Mouse (Mus musculus): ENCODE measurements at regions not wholly inside any gene's neighbourhood (a gene's known extent, or its start where the extent isn't known, plus 50 kb on each side); places are given as distances from the start of the nearest gene placed in this dataset.

DNA sequence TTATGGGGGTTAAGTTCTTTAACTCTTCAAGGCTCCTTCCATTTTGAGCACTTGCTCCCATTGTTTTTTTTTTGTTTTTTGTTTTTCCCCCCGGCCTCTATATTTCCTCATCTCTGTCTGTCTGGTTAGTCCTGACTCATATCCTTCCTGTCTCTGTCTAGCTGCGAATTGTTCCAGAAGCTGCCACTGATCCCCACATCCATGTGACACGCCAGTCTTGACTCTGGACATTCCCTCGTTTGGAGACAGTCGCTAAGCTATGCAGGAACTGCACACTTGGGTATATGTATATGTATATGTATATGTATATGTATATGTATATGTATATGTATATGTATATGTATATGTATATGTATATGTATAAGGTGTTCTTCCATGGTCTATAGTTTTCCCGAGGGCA lies 177.4 kb upstream of the Fn1 start:
- Histone ChIP-seq H3K4me1 (ENCODE audit: control insufficient read depth, insufficient read depth, low read depth, low read length) (no peaks in the 10 kb centered on the region), H3K9ac (ENCODE audit: low read depth, low read length) (no peak overlapping the region), H3K27ac (ENCODE audit: low read depth, low read length) (no peak overlapping the region), H3K36me3 (ENCODE audit: control insufficient read depth, insufficient read depth, low read length) (no peaks in the 10 kb centered on the region), H3K9me3 (ENCODE audit: control insufficient read depth, low read length) (no peaks in the 10 kb centered on the region), H3K4me2 (ENCODE audit: low read length) (no peak overlapping the region), H3K27me3 (replicated peaks; ENCODE audit: control insufficient read depth, insufficient read depth, low read length) (no peaks in the 10 kb centered on the region), H3K4me3 (ENCODE audit: low read length) (no peak overlapping the region)
- WGBS: 86% methylated on average over 6 of the region's 6 CpGs
- no peak for ATAC-seq

DNA sequence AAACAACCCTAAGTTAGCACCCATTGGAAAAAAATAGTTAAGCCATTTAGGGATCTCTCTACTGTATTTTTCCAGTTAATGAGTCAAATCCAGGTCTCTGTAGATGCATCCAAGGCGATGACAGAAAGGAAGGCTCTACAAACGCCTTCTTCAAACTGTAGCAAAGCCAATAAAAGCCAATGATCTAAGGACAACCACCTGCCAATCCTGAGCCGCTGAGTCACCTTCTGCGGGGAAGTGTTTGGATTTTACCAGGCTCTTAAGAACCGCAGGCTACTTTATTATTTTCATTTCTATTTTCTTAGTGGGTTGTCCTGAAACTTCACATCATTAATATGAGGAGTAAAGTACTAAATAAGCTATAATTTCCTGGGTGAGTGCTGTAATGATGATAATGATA lies 171.4 kb upstream of the Fn1 start:
- no peak overlapping the region for H3K4me2 ChIP-seq (ENCODE audit: low read length)
- no peaks in the 10 kb centered on the region for H3K4me1 ChIP-seq (ENCODE audit: control insufficient read depth, insufficient read depth, low read depth, low read length)

DNA sequence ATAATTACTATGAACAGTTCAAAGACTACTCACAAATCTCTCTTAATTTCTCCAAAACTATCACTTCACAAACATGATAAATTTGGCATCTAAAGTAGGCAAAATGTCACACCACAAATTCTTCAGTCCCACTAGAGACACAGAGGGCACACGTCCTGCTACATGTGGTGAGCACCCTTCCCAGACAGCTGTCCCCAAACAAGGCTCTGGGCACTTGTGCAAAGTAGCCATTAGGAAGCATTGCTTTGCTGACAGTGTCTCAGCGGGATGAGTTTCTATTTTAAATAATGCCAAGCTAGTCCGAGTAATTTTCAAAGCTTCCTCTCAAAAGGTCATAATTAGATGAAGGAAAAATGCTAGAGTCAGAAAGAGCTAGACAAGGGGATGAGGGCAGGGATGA lies 169.1 kb upstream of the Fn1 start:
- no peaks in the 10 kb centered on the region for H3K4me1 ChIP-seq (ENCODE audit: control insufficient read depth, insufficient read depth, low read depth, low read length)
- H3K9ac ChIP-seq (ENCODE audit: low read depth, low read length): no peak overlapping the region
- H3K27ac ChIP-seq (ENCODE audit: low read depth, low read length): no peak overlapping the region
- no peaks in the 10 kb centered on the region for H3K9me3 ChIP-seq (ENCODE audit: control insufficient read depth, low read length)
- WGBS: 65% methylated on average over 3 of the region's 3 CpGs
- H3K4me2 ChIP-seq (ENCODE audit: low read length): no peak overlapping the region
- no peaks in the 10 kb centered on the region for H3K36me3 ChIP-seq (ENCODE audit: control insufficient read depth, insufficient read depth, low read length)
- H3K27me3 ChIP-seq (replicated peaks; ENCODE audit: control insufficient read depth, insufficient read depth, low read length): no peaks in the 10 kb centered on the region
- no peak for ATAC-seq
- no peak overlapping the region for H3K4me3 ChIP-seq (ENCODE audit: low read length)

More for the DNA sequence above, 171.4 kb upstream of the Fn1 start:
- WGBS: 89% methylated on average over 5 of the region's 5 CpGs
- H3K9ac ChIP-seq (ENCODE audit: low read depth, low read length): no peak overlapping the region
- ATAC-seq: no peak
- H3K27ac ChIP-seq (ENCODE audit: low read depth, low read length): no peak overlapping the region
- no peaks in the 10 kb centered on the region for H3K9me3 ChIP-seq (ENCODE audit: control insufficient read depth, low read length)
- H3K36me3 ChIP-seq (ENCODE audit: control insufficient read depth, insufficient read depth, low read length): no peaks in the 10 kb centered on the region
- no peak overlapping the region for H3K4me3 ChIP-seq (ENCODE audit: low read length)
- no peaks in the 10 kb centered on the region for H3K27me3 ChIP-seq (replicated peaks; ENCODE audit: control insufficient read depth, insufficient read depth, low read length)

DNA sequence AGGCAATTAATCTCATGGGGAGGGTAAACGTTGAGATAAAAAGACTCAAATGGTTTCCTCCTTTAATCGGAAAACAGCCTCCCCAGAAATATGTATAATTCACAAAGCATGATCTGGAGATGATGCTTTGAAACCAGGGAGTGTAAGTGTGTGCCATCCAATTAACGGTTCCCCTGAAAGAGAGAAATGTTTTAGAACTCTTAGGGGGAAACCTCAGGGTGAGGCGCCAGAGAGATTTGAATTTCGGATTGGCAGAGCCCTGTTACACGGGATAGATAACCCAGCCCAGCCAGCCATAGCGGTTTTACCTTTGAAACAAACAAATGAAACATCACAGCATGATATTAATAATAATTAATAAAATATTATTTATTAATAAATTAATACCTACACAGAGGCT lies 168.1 kb upstream of the Fn1 start:
- H3K9ac ChIP-seq (ENCODE audit: low read depth, low read length): no peak overlapping the region
- ATAC-seq: no peak
- no peak overlapping the region for H3K4me3 ChIP-seq (ENCODE audit: low read length)
- no peaks in the 10 kb centered on the region for H3K9me3 ChIP-seq (ENCODE audit: control insufficient read depth, low read length)
- no peaks in the 10 kb centered on the region for H3K36me3 ChIP-seq (ENCODE audit: control insufficient read depth, insufficient read depth, low read length)
- no peaks in the 10 kb centered on the region for H3K4me1 ChIP-seq (ENCODE audit: control insufficient read depth, insufficient read depth, low read depth, low read length)
- H3K27me3 ChIP-seq (replicated peaks; ENCODE audit: control insufficient read depth, insufficient read depth, low read length): no peaks in the 10 kb centered on the region
- 83% methylated on average over 7 of the region's 7 CpGs for WGBS
- H3K27ac ChIP-seq (ENCODE audit: low read depth, low read length): no peak overlapping the region
- no peak overlapping the region for H3K4me2 ChIP-seq (ENCODE audit: low read length)

DNA sequence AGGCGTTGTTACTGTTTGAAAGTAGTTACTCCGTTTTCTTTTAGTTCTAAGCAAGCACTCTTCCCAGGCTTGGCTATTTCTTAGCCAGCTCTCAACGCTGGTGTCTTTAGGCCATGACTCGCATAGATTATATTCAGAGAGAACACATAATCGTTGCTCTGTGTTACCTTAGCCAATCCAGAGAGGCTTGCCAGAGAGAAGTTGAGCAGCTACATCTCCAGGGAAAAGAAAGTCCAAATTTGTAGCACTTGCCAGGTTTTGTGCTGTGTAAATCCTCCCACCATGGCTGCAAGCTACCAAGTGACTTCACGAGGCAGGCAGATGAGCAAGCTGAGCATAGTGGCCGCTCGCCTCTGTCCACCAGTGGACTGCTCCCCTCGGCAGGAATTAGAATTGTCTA lies 163.3 kb upstream of the Fn1 start:
- no peak for ATAC-seq
- H3K9me3 ChIP-seq (ENCODE audit: control insufficient read depth, low read length): no peaks in the 10 kb centered on the region

DNA sequence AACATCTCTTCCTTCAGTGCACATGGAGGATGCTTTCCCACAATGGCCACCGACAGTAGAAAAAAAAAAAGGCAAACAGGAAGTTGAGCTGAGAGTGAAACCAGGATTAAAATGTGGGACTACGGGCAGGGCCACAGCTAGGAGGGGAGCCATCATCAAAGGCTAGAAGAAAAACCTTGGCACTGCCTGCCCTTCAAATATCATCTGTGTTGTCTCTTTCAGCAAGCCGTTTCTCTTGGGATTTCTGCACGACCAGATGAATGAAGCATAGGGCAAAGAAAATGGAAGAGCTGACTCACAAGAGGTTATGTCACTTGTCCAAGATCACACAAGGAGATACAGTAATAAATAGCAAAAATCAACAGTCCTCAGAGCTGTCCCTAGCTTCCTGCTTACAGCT lies 161.1 kb upstream of the Fn1 start:
- 73% methylated on average over 4 of the region's 4 CpGs for WGBS
- ATAC-seq: no peak
- no peaks in the 10 kb centered on the region for H3K36me3 ChIP-seq (ENCODE audit: control insufficient read depth, insufficient read depth, low read length)

More for the DNA sequence above, 163.3 kb upstream of the Fn1 start:
- 76% methylated on average over 9 of the region's 9 CpGs for WGBS
- H3K4me1 ChIP-seq (ENCODE audit: control insufficient read depth, insufficient read depth, low read depth, low read length): no peaks in the 10 kb centered on the region
- no peaks in the 10 kb centered on the region for H3K27me3 ChIP-seq (replicated peaks; ENCODE audit: control insufficient read depth, insufficient read depth, low read length)
- no peak overlapping the region for H3K4me3 ChIP-seq (ENCODE audit: low read length)
- no peak overlapping the region for H3K4me2 ChIP-seq (ENCODE audit: low read length)
- H3K36me3 ChIP-seq (ENCODE audit: control insufficient read depth, insufficient read depth, low read length): no peaks in the 10 kb centered on the region
- H3K27ac ChIP-seq (ENCODE audit: low read depth, low read length): no peak overlapping the region
- no peak overlapping the region for H3K9ac ChIP-seq (ENCODE audit: low read depth, low read length)

DNA sequence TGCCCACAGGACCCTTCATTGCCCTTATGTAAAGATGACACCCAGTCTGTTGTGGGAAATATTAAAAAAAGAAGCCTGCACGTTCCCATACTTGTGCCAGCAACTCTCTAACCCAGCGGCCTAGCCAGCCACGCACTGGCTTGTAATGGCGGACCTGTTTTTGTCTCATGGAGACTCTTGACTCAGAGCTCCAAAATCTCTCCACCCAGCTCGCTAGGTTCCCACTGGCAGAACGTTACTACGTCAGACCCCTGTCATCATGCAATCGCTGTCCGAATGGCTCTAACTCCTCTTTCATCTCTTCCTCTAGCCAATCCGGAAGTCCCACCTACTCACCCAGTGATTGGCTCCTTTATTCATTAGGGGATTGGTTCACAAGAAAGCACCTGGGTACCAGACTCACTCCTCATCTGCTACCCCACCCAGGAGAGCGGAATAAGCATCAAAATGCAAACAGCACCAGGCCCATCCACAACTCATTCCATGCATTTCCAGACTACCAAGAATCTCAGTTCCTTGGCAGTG lies 159.2 kb upstream of the Fn1 start:
- Histone ChIP-seq H3K4me2 (ENCODE audit: low read length) (no peak overlapping the region), H3K27me3 (replicated peaks; ENCODE audit: control insufficient read depth, insufficient read depth, low read length) (no peaks in the 10 kb centered on the region), H3K9me3 (ENCODE audit: control insufficient read depth, low read length) (no peaks in the 10 kb centered on the region), H3K27ac (ENCODE audit: low read depth, low read length) (no peak overlapping the region), H3K9ac (ENCODE audit: low read depth, low read length) (no peak overlapping the region), H3K36me3 (ENCODE audit: control insufficient read depth, insufficient read depth, low read length) (no peaks in the 10 kb centered on the region), H3K4me3 (ENCODE audit: low read length) (no peak overlapping the region), H3K4me1 (ENCODE audit: control insufficient read depth, insufficient read depth, low read depth, low read length) (no peaks in the 10 kb centered on the region)
- ATAC-seq: no peak
- 93% methylated on average over 11 of the region's 11 CpGs for WGBS

More for the DNA sequence above, 161.1 kb upstream of the Fn1 start:
- H3K27me3 ChIP-seq (replicated peaks; ENCODE audit: control insufficient read depth, insufficient read depth, low read length): no peaks in the 10 kb centered on the region
- H3K4me1 ChIP-seq (ENCODE audit: control insufficient read depth, insufficient read depth, low read depth, low read length): no peaks in the 10 kb centered on the region
- H3K9me3 ChIP-seq (ENCODE audit: control insufficient read depth, low read length): no peaks in the 10 kb centered on the region
- no peak overlapping the region for H3K4me3 ChIP-seq (ENCODE audit: low read length)
- no peak overlapping the region for H3K9ac ChIP-seq (ENCODE audit: low read depth, low read length)
- no peak overlapping the region for H3K4me2 ChIP-seq (ENCODE audit: low read length)
- no peak overlapping the region for H3K27ac ChIP-seq (ENCODE audit: low read depth, low read length)

DNA sequence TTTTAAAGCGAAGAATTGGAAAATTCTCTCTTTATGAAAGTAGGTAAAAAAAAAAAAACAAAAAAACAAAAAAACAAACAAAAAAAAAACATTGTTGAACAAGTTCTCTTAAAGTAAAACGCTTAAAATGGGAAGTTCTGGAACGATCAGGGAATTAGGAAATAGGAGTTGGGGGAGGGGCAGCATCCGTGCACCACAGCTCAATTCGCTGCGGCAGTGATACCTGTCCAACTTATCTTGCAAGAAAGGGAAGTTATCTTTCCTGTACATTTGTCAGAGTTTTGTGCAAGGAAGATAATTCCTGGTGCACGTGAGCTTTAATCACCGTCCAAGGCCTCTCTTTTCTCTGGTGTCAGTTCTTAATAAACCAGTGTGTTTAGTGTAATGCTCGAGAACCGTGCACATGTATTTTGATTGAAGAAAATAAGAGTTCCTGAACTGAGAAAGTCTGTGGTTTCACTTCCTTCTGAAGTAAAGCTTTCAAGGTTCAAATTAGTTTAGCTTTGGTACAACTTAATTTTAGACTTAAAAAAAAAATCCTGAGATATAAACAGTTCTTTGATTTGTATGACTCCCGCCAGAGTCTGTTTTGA lies 158.3 kb upstream of the Fn1 start:
- H3K4me3 ChIP-seq (ENCODE audit: low read length): no peak overlapping the region
- no peaks in the 10 kb centered on the region for H3K9me3 ChIP-seq (ENCODE audit: control insufficient read depth, low read length)
- 90% methylated on average over 11 of the region's 11 CpGs for WGBS
- H3K36me3 ChIP-seq (ENCODE audit: control insufficient read depth, insufficient read depth, low read length): no peaks in the 10 kb centered on the region
- H3K4me1 ChIP-seq (ENCODE audit: control insufficient read depth, insufficient read depth, low read depth, low read length): no peaks in the 10 kb centered on the region
- H3K9ac ChIP-seq (ENCODE audit: low read depth, low read length): no peak overlapping the region
- H3K27ac ChIP-seq (ENCODE audit: low read depth, low read length): no peak overlapping the region
- no peaks in the 10 kb centered on the region for H3K27me3 ChIP-seq (replicated peaks; ENCODE audit: control insufficient read depth, insufficient read depth, low read length)
- no peak overlapping the region for H3K4me2 ChIP-seq (ENCODE audit: low read length)
- ATAC-seq: no peak

DNA sequence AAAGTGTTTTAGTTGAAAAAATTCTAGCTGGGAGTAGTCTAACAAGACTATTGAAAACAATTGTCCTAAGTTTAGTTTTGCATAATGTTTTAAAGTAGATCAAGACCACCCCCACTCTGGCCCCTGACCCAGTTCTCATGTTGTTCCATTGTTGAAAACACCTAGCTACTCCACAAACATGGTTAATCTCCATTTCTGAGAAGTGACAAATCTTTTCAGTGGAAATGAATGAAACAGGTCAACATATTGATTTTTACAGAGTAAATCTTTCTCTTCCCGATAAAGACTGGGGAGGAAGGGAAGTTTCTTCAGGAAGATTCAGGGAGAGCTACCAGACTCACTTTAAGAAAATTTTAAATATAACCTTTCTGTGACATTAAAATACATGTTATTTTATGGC lies 155.0 kb upstream of the Fn1 start:
- no peak overlapping the region for H3K4me3 ChIP-seq (ENCODE audit: low read length)
- H3K27me3 ChIP-seq (replicated peaks; ENCODE audit: control insufficient read depth, insufficient read depth, low read length): no peaks in the 10 kb centered on the region
- no peak overlapping the region for H3K27ac ChIP-seq (ENCODE audit: low read depth, low read length)
- no peak overlapping the region for H3K4me2 ChIP-seq (ENCODE audit: low read length)
- H3K9me3 ChIP-seq (ENCODE audit: control insufficient read depth, low read length): no peaks in the 10 kb centered on the region
- 77% methylated on average over 1 of the region's 1 CpGs for WGBS
- no peak overlapping the region for H3K9ac ChIP-seq (ENCODE audit: low read depth, low read length)
- no peaks in the 10 kb centered on the region for H3K4me1 ChIP-seq (ENCODE audit: control insufficient read depth, insufficient read depth, low read depth, low read length)
- H3K36me3 ChIP-seq (ENCODE audit: control insufficient read depth, insufficient read depth, low read length): no peaks in the 10 kb centered on the region
- no peak for ATAC-seq

DNA sequence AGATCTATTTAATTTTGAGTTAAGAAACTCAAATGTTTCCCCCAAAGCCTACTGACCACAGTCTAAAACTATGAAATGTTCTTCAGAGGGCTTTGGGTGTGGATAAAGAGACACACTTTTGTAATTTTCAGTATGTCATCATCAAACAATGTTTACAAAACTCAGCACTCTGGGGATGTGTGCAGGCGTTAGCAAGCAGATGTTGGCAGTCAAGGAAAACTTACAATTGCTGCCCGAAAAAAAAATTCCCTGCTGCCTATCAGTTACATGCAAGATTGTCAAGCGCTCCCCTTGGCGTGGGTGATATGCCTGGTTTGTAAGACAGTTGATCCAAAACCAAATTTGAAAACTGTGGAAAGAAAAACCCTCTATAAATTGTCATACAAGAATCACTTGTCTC lies 154.6 kb upstream of the Fn1 start:
- Histone ChIP-seq H3K27me3 (replicated peaks; ENCODE audit: control insufficient read depth, insufficient read depth, low read length) (no peaks in the 10 kb centered on the region), H3K9ac (ENCODE audit: low read depth, low read length) (no peak overlapping the region), H3K27ac (ENCODE audit: low read depth, low read length) (no peak overlapping the region), H3K4me2 (ENCODE audit: low read length) (no peak overlapping the region), H3K4me3 (ENCODE audit: low read length) (no peak overlapping the region), H3K36me3 (ENCODE audit: control insufficient read depth, insufficient read depth, low read length) (no peaks in the 10 kb centered on the region), H3K4me1 (ENCODE audit: control insufficient read depth, insufficient read depth, low read depth, low read length) (no peaks in the 10 kb centered on the region), H3K9me3 (ENCODE audit: control insufficient read depth, low read length) (no peaks in the 10 kb centered on the region)
- ATAC-seq: no peak
- WGBS: 67% methylated on average over 4 of the region's 4 CpGs

All from hindbrain, embryonic 16.5 days (tissue).